Mouse (Mus musculus): ENCODE measurements around the gene Dnph1. TPM values are rescaled to one million over a fixed set of nuclear protein-coding genes. Genes with fewer than 3 reads are reported as not detected.

Dnph1 gene
- polyA plus RNA-seq, 1 experiment from 2014 or later = 53.1 TPM

DNA sequence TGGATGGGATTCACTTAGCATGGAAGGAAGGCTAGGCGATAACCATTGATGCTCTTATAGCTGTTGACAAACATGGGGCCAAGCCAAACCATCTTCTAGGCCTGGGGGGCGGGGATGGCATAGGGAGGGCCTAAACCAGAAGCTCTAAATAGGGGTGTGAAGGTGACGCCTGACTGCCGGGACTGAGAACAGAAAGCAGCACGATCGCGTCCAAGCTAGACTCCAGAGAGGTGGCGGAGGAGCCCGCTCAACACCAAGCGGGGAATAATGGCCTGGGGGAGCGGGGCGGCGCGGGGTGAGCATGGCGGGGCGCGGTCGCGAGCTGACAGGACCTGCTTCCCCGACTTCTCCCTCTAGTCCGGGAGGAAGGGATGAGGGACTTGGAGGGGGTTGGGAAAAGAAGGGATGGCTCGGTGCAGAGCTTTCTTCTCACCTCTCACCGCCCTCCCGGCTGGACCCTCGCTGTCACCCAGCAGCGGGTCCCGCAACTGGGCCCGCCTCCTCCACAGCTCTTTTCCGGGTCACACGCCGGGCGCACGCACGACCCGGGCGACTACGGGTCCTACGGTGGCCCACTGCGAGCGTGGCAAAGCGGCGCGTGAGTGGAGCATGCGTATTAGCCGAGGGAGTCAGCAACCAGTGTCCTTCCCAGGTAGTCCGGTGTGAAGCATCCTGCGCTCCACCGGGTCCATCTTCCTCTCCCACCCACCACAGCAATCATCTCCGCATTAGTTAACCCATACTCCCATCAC, 49.5 kb downstream of the Dnph1 start, which contains the start of gene Cul9:
Gene Cul9 (minus strand): TSS at position 576 of the 752 bp plus-strand sequence.
- peak; percentile 80 for ATAC-seq (ENCODE audit: low FRiP score, low read depth)
- H3K27ac ChIP-seq (replicated peaks) = no peak within 1 kb of the TSS

DNA sequence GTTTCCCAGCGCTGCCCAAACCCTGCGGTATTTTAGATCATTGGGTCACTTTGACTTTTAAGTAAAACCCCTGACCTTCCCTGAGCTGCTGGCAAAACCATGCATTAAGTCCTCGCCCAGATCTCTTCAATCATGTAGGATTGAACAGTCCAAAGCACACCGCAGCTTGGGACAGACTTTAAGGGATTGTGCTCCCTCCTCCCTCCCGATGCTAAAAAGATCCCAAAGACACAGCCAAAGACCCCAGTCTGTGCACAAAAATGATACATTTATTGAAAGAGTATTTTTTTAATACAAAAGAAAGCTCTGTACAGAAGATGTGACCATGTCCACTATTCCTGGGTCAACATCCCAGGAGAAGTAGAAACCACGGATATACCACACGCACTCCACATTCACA, 50.1 kb downstream of the Dnph1 start:
- peak overlapping the region; percentile 76 for H3K4me2 ChIP-seq (replicated peaks)
- peaks cover 26% of the 10 kb centered on the region for H3K4me1 ChIP-seq
- no peak for ATAC-seq (ENCODE audit: low FRiP score, low read depth)
- WGBS = 6% methylated on average over 7 of the region's 7 CpGs
- peak overlapping the region; percentile 68 for H3K4me3 ChIP-seq
- H3K27me3 ChIP-seq = peaks cover 21% of the 10 kb centered on the region
- no peak overlapping the region for H3K27ac ChIP-seq (replicated peaks)
- H3K9me3 ChIP-seq = no peaks in the 10 kb centered on the region
- peak overlapping the region; percentile 72 for H3K9ac ChIP-seq (replicated peaks)
- H3K36me3 ChIP-seq = peaks cover 39% of the 10 kb centered on the region

More for the DNA sequence above, 49.5 kb downstream of the Dnph1 start, which contains the start of gene Cul9:
- Histone ChIP-seq H3K4me1 (peaks cover 26% of the 10 kb centered on the region), H3K9me3 (no peaks in the 10 kb centered on the region), H3K4me3 (peak within 1 kb of the TSS; percentile 68), H3K36me3 (peaks cover 40% of the 10 kb centered on the region), H3K27me3 (peaks cover 21% of the 10 kb centered on the region), H3K9ac (replicated peaks) (peak within 1 kb of the TSS; percentile 72), H3K4me2 (replicated peaks) (peak within 1 kb of the TSS; percentile 76)
- WGBS = 1% methylated on average over 47 of the region's 49 CpGs

DNA sequence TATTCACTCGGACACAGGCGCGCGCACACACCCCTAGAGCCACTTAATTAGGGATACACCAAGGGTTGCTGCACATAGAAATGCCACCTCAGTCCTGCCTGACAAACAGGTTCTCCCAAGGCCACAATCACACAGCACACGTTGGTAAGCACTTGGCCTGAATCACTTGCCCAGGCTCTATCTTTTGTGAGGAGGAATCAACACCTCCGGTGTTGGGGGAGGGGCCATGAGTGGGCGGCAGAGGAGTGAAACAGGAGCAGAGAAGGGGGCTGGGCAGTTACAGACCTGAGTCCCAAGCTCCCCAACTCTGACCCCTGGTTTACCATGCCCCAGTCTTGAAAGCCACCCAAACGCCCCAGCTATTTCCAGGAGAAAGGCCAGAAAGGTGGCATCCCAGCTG, 50.5 kb downstream of the Dnph1 start:
- Histone ChIP-seq H3K9ac (replicated peaks) (no peak overlapping the region), H3K4me2 (replicated peaks) (peak overlapping the region; percentile 76), H3K27me3 (peaks cover 21% of the 10 kb centered on the region), H3K4me3 (no peak overlapping the region), H3K9me3 (no peaks in the 10 kb centered on the region), H3K4me1 (peaks cover 26% of the 10 kb centered on the region), H3K36me3 (peaks cover 38% of the 10 kb centered on the region), H3K27ac (replicated peaks) (no peak overlapping the region)
- no peak for ATAC-seq (ENCODE audit: low FRiP score, low read depth)
- 12% methylated on average over 8 of the region's 8 CpGs for WGBS

DNA sequence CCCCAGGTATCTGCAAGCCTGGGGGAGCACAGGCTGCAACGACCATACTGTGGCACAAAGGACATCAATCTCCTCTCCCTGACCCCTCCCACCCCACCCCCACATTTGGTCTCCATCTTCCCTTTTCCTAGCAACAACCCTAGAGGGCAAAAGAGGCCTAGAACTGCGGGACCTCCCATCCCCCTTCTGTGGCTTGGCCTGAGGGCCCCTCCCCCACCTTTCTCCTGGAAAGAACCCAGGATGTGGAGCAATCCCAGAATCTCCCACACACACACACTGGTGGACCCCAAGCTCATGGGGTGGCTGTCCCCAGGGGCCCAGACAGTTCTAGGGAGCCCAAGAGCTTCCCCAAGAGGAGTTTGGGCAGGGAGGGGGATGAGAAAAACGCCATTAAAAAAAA, 51.4 kb downstream of the Dnph1 start:
- ATAC-seq (ENCODE audit: low FRiP score, low read depth) = no peak
- no peak overlapping the region for H3K4me3 ChIP-seq
- H3K4me1 ChIP-seq = peaks cover 34% of the 10 kb centered on the region
- no peak overlapping the region for H3K4me2 ChIP-seq (replicated peaks)
- no peak overlapping the region for H3K27ac ChIP-seq (replicated peaks)
- no peak overlapping the region for H3K9ac ChIP-seq (replicated peaks)
- peaks cover 21% of the 10 kb centered on the region for H3K27me3 ChIP-seq
- 13% methylated on average over 3 of the region's 3 CpGs for WGBS
- peaks cover 37% of the 10 kb centered on the region for H3K36me3 ChIP-seq
- no peaks in the 10 kb centered on the region for H3K9me3 ChIP-seq

DNA sequence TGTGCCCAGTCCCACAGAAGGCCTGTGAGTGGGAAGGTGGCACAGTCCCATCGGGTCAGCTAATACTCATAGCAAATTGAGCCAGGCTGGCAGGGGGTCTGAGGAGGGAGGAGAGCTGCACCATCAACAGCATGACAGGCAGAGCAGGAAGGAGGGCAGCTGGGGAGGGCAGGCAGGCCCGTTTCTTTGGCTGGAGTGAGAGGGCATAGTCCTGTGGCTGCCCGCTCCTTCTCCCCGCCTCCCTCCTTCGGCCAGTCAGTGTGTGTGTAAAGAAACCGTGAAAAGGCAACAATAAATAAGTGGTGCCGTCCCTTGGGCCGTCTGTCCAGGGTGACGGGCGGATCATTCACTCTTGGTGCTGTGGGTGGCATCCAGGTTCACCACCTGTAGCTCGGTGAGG, 52.2 kb downstream of the Dnph1 start:
- Histone ChIP-seq H3K27ac (replicated peaks) (no peak overlapping the region), H3K36me3 (peaks cover 37% of the 10 kb centered on the region), H3K4me3 (no peak overlapping the region), H3K27me3 (peaks cover 21% of the 10 kb centered on the region), H3K4me2 (replicated peaks) (no peak overlapping the region), H3K9ac (replicated peaks) (no peak overlapping the region), H3K9me3 (no peaks in the 10 kb centered on the region), H3K4me1 (peaks cover 42% of the 10 kb centered on the region)
- ATAC-seq (ENCODE audit: low FRiP score, low read depth) = no peak
- WGBS = 60% methylated on average over 11 of the region's 11 CpGs

DNA sequence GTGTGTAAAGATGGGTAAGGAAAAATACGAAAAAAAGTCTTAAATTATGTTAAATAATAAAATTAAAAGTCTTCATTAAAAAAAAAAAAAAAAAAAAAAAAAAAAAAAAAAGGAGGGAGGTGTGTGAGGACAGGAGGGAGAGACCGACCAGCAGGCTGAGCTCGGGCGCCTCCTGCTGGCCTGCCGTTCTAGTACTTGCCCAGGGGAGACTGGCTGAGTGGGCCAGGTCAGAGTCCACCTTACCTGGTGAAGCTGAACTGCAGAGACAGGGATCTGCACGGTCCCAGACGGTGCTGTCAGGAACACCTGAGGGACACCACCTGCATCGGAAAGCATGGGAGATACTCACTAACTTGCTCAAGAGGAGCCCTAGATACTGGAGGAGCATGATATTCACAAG, 52.7 kb downstream of the Dnph1 start:
- 22% methylated on average over 8 of the region's 8 CpGs for WGBS
- Histone ChIP-seq H3K4me3 (no peak overlapping the region), H3K27ac (replicated peaks) (no peak overlapping the region), H3K27me3 (peaks cover 21% of the 10 kb centered on the region), H3K4me1 (peaks cover 46% of the 10 kb centered on the region), H3K4me2 (replicated peaks) (no peak overlapping the region), H3K9me3 (no peaks in the 10 kb centered on the region), H3K9ac (replicated peaks) (no peak overlapping the region), H3K36me3 (peaks cover 37% of the 10 kb centered on the region)
- no peak for ATAC-seq (ENCODE audit: low FRiP score, low read depth)

Other genes with a start within 250 kb of the Dnph1 start
- 88.5 and 96.6 TPM in 2 replicates for gene Polr1c, start 248.7 kb upstream of the Dnph1 start, polyA plus RNA-seq (2016; fragmentation: Nextera tagmentation; extraction: Ambion mirVana)
- gene Yipf3, start 248.6 kb upstream of the Dnph1 start, polyA plus RNA-seq (2016; fragmentation: Nextera tagmentation; extraction: Ambion mirVana) = 65.8 and 70.3 TPM in 2 replicates
- gene Lrrc73, start 243.2 kb upstream of the Dnph1 start, polyA plus RNA-seq (2016; fragmentation: Nextera tagmentation; extraction: Ambion mirVana) = 3.3 and 4.2 TPM in 2 replicates
- gene Tjap1, start 213.7 kb upstream of the Dnph1 start, polyA plus RNA-seq (2016; fragmentation: Nextera tagmentation; extraction: Ambion mirVana) = 58.0 and 58.8 TPM in 2 replicates
- 1.9 and 3.3 TPM in 2 replicates for gene Dlk2, start 199.3 kb upstream of the Dnph1 start, polyA plus RNA-seq (2016; fragmentation: Nextera tagmentation; extraction: Ambion mirVana)
- 10.4 and 11.1 TPM in 2 replicates for gene Abcc10, start 168.4 kb upstream of the Dnph1 start, polyA plus RNA-seq (2016; fragmentation: Nextera tagmentation; extraction: Ambion mirVana)
- gene Zfp318, start 113.0 kb upstream of the Dnph1 start, polyA plus RNA-seq (2016; fragmentation: Nextera tagmentation; extraction: Ambion mirVana) = 17.8 and 22.9 TPM in 2 replicates
- gene Crip3, start 67.8 kb upstream of the Dnph1 start, polyA plus RNA-seq (2016; fragmentation: Nextera tagmentation; extraction: Ambion mirVana) = 1.4 and 1.6 TPM in 2 replicates
- not detected in 2 replicates for gene Slc22a7, start 58.3 kb upstream of the Dnph1 start, polyA plus RNA-seq (2016; fragmentation: Nextera tagmentation; extraction: Ambion mirVana)
- gene Ttbk1, start 9.0 kb upstream of the Dnph1 start, polyA plus RNA-seq (2016; fragmentation: Nextera tagmentation; extraction: Ambion mirVana) = 5.0 and 5.5 TPM in 2 replicates
- gene Cul9, start 49.7 kb downstream of the Dnph1 start, polyA plus RNA-seq (2016; fragmentation: Nextera tagmentation; extraction: Ambion mirVana) = 14.3 and 15.2 TPM in 2 replicates
- 6.6 and 8.1 TPM in 2 replicates for gene Srf, start 59.5 kb downstream of the Dnph1 start, polyA plus RNA-seq (2016; fragmentation: Nextera tagmentation; extraction: Ambion mirVana)
- gene Ptk7, start 132.8 kb downstream of the Dnph1 start, polyA plus RNA-seq (2016; fragmentation: Nextera tagmentation; extraction: Ambion mirVana) = 57.1 and 63.4 TPM in 2 replicates
- 43.6 and 44.7 TPM in 2 replicates for gene Klc4, start 149.3 kb downstream of the Dnph1 start, polyA plus RNA-seq (2016; fragmentation: Nextera tagmentation; extraction: Ambion mirVana)
- gene Mrpl2, start 149.5 kb downstream of the Dnph1 start, polyA plus RNA-seq (2016; fragmentation: Nextera tagmentation; extraction: Ambion mirVana) = 73.9 and 88.4 TPM in 2 replicates
- 48.3 and 49.0 TPM in 2 replicates for gene Cul7, start 153.6 kb downstream of the Dnph1 start, polyA plus RNA-seq (2016; fragmentation: Nextera tagmentation; extraction: Ambion mirVana)
- gene Rrp36, start 177.6 kb downstream of the Dnph1 start, polyA plus RNA-seq (2016; fragmentation: Nextera tagmentation; extraction: Ambion mirVana) = 54.1 and 56.0 TPM in 2 replicates
- gene Mea1, start 182.1 kb downstream of the Dnph1 start, polyA plus RNA-seq (2016; fragmentation: Nextera tagmentation; extraction: Ambion mirVana) = 159 and 175 TPM in 2 replicates
- gene Klhdc3, start 184.2 kb downstream of the Dnph1 start, polyA plus RNA-seq (2016; fragmentation: Nextera tagmentation; extraction: Ambion mirVana) = 127 and 131 TPM in 2 replicates
- 111 and 113 TPM in 2 replicates for gene Ppp2r5d, start 208.4 kb downstream of the Dnph1 start, polyA plus RNA-seq (2016; fragmentation: Nextera tagmentation; extraction: Ambion mirVana)
- gene Pex6, start 214.8 kb downstream of the Dnph1 start, polyA plus RNA-seq (2016; fragmentation: Nextera tagmentation; extraction: Ambion mirVana) = 33.7 and 36.0 TPM in 2 replicates
- gene Gnmt, start 232.5 kb downstream of the Dnph1 start, polyA plus RNA-seq (2016; fragmentation: Nextera tagmentation; extraction: Ambion mirVana) = 0.52 and 0.75 TPM in 2 replicates

Measured in midbrain, embryonic 12.5 days (tissue).